Mouse (Mus musculus): Measurements from ENCODE around the gene Popdc2.

DNA sequence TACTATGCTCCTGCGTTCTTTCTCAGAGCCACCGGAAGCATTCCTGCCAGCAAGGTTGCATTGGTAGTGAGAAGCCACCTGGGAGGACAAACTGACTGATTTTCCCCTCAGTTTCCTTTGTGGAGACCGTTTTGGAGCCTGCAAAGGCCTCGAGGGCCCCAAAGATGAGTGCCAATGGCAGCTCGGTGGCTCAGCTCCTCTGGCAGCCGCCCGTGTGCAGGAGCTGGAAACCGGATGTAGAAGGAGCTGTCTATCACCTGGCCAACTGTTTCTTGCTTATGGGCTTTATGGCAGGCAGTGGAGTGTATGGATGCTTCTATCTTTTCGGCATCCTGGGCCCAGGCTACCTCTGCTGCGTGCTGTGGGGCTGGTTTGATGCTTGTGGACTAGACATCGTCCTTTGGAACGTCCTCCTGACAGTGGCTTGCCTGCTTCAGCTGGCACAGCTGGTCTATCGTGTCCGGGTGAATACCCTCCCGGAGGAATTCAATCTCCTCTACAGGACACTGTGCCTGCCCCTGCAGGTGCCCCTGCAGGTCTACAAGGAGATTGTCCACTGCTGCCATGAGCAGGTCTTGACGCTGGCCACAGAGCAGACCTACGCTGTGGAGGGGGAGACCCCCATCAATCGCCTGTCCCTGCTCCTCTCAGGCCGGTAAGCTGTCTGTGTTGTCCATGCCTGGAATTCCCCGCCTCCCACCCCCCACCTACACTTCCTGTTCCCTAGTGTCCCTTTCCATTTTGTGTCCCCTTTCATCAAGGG is 665 bp downstream of the Popdc2 start:
- no peak for TF ChIP-seq CTCF (conservative IDR thresholded peaks at IDR 0.05; ENCODE audit: insufficient read depth, insufficient read length, low read depth, low read length)
- no peak for TF ChIP-seq POLR2A (IDR thresholded peaks at IDR 0.05; ENCODE audit: low read depth, low read length)

Data from kidney, adult 2 months (tissue).